ENCODE assay signal across 11 mouse cellular contexts in the genomic region with DNA sequence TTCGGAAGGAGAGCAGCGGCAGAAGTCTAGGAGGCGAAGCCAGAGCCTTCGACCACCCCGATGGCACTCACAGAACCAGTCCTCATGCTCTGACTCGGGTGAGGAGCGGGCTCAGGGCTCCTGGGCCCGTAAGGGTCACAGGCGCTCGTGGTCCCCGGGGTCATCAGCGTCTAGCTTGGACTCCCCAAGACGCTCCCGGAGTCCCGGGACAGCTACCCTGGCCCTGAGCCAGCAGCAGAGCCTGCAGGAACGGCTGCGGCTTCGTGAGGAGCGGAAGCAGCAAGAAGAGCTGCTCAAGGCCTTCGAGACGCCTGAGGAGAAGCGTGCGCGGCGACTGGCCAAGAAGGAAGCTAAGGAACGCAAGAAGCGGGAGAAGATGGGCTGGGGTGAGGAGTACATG. TPM values are rescaled to one million over a fixed set of nuclear protein-coding genes. Genes with fewer than 3 reads are reported as not detected.
DNase-seq lines count a peak whose midpoint lies in the region; ATAC-seq and TF ChIP-seq lines count a peak whose summit lies in the region.
"Had no signal": no experiment of that assay in that cellular context is flagged by ENCODE, and none has a peak within 500 bp of the region (broad histone marks: within the 10 kb centered on the region; RNA-seq: fewer than 3 reads in every experiment).

No protein-coding gene starts in this region.

- H3K4me3 ChIP-seq in erythroblast, embryonic 14.5 days (replicated peaks), result peak overlapping the region; percentile 86
- H3K4me3 ChIP-seq in kidney, embryonic 16.5 days (ENCODE audit: low read length), result peak overlapping the region; percentile 91
- peak overlapping the region; percentile 99 for H3K4me3 ChIP-seq in limb, embryonic 15.5 days
- H3K4me3 ChIP-seq in thymus, adult 2 months (ENCODE audit: control insufficient read depth, insufficient read depth, low read length), result no peak overlapping the region

- no peak for DNase-seq in kidney, adult 18-20 months
- DNase-seq in MN1 (ENCODE audit: low spot score), result peak; percentile 63
- DNase-seq in c-Kit-positive CD71-positive TER-119-positive erythroid progenitor cells, embryonic 14.5 days (ENCODE audit: low spot score), result no peak
- DNase-seq in thymus, adult 2 months, result no peak
- DNase-seq: kidney, postnatal 36 days; right cerebral cortex, postnatal 25 days had no signal

- H3K9me3 ChIP-seq in erythroblast, embryonic 14.5 days (ENCODE audit: control insufficient read depth, low read length), result no peaks in the 10 kb centered on the region
- H3K9me3 ChIP-seq in kidney, embryonic 16.5 days (ENCODE audit: low read length), result no peaks in the 10 kb centered on the region
- no peaks in the 10 kb centered on the region for H3K9me3 ChIP-seq in limb, embryonic 15.5 days

- no peak overlapping the region for H3K9ac ChIP-seq in kidney, embryonic 16.5 days (replicated peaks; ENCODE audit: low read length)
- H3K9ac ChIP-seq in limb, embryonic 15.5 days, result peak overlapping the region; percentile 96; the same call in 1 of the 2 replicates

- 93% methylated on average over 27 of the region's 27 CpGs for WGBS in kidney, embryonic 16.5 days
- WGBS in limb, embryonic 15.5 days, result 93% methylated on average over 27 of the region's 27 CpGs
- 96% methylated on average over 27 of the region's 27 CpGs for WGBS in thymus, adult 2 months

- H3K36me3 ChIP-seq in erythroblast, embryonic 14.5 days (ENCODE audit: control insufficient read depth), result peaks cover 73% of the 10 kb centered on the region
- H3K36me3 ChIP-seq in kidney, embryonic 16.5 days (ENCODE audit: insufficient read depth, low read length), result peaks cover 55% of the 10 kb centered on the region
- H3K36me3 ChIP-seq in limb, embryonic 15.5 days, result peaks cover 66% of the 10 kb centered on the region
- H3K36me3 ChIP-seq in thymus, adult 2 months (ENCODE audit: control insufficient read depth, insufficient read depth, low read length), result peaks cover 51% of the 10 kb centered on the region

- no peak for TF ChIP-seq CTCF in thymus, adult 2 months (IDR thresholded peaks at IDR 0.05; ENCODE audit: borderline replicate concordance, control insufficient read depth, extremely low read depth, insufficient read depth, low read length, poor library complexity)

- H3K27me3 ChIP-seq in erythroblast, embryonic 14.5 days (ENCODE audit: control insufficient read depth), result no peaks in the 10 kb centered on the region
- H3K27me3 ChIP-seq in kidney, embryonic 16.5 days (ENCODE audit: insufficient read depth, low read length), result no peaks in the 10 kb centered on the region
- H3K27me3 ChIP-seq in limb, embryonic 15.5 days, result no peaks in the 10 kb centered on the region
- H3K27me3 ChIP-seq in thymus, adult 2 months (ENCODE audit: control insufficient read depth, insufficient read depth, low read length), result no peaks in the 10 kb centered on the region

- no peak for ATAC-seq in erythroblast, adult 5-6 weeks (replicated peaks; ENCODE audit: low FRiP score, poor library complexity, severe bottlenecking)
- ATAC-seq in kidney, embryonic 16.5 days (ENCODE audit: low FRiP score, low TSS enrichment), result no peak
- ATAC-seq in limb, embryonic 15.5 days (ENCODE audit: insufficient number of reproducible peaks, low FRiP score, low TSS enrichment, low read depth), result no peak
- ATAC-seq: CD4-positive, CD25-positive, alpha-beta regulatory T cell, adult 4 months had no signal

- no peak overlapping the region for H3K27ac ChIP-seq in kidney, embryonic 16.5 days (ENCODE audit: low read length)
- no peak overlapping the region for H3K27ac ChIP-seq in limb, embryonic 15.5 days
- no peak overlapping the region for H3K27ac ChIP-seq in thymus, adult 2 months (ENCODE audit: control insufficient read depth, insufficient read depth, low read length)

- no peak for TF ChIP-seq POLR2A in thymus, adult 2 months (IDR thresholded peaks at IDR 0.05; ENCODE audit: control insufficient read depth, extremely low read depth, insufficient read depth, low read length, poor library complexity)

- peak overlapping the region; percentile 74; the same call in 1 of the 2 replicates for H3K4me2 ChIP-seq in kidney, embryonic 16.5 days (replicated peaks; ENCODE audit: low read depth, low read length)
- H3K4me2 ChIP-seq in limb, embryonic 15.5 days, result peak overlapping the region; percentile 74; the same call in 1 of the 2 replicates

- peaks cover 63% of the 10 kb centered on the region for H3K4me1 ChIP-seq in erythroblast, embryonic 14.5 days (ENCODE audit: control insufficient read depth)
- H3K4me1 ChIP-seq in kidney, embryonic 16.5 days (ENCODE audit: insufficient read depth, low read length), result peaks cover 25% of the 10 kb centered on the region
- H3K4me1 ChIP-seq in limb, embryonic 15.5 days, result peaks cover 40% of the 10 kb centered on the region
- H3K4me1 ChIP-seq in thymus, adult 2 months (replicated peaks; ENCODE audit: control insufficient read depth, insufficient read depth, low read length), result peaks cover 31% of the 10 kb centered on the region

RNA-seq across cellular contexts. Expression of gene Cactin, which starts 1.5 kb away (rescaled TPM):
- polyA plus RNA-seq in erythroblast, embryonic 14.5 days (2012), result 13.2 and 13.3 TPM in 2 replicates
- total RNA-seq in erythroblast, adult 5-6 weeks (2015; ENCODE audit: low replicate concordance), result 5.6 and 6.1 TPM in 2 replicates
- 18.0 and 27.7 TPM in 2 replicates for total RNA-seq in erythroblast, adult 5-6 weeks (2017; ENCODE audit: low replicate concordance)
- polyA plus RNA-seq in kidney, embryonic 16.5 days (2015; fragmentation: Nextera tagmentation; extraction: Ambion mirVana), result 42.3 and 43.2 TPM in 2 replicates
- 37.3 and 39.3 TPM in 2 replicates for polyA plus RNA-seq in limb, embryonic 15.5 days (2015; fragmentation: Nextera tagmentation; extraction: Ambion mirVana)
- 89.3 and 89.6 TPM in 2 replicates for polyA plus RNA-seq in thymus, adult 2 months (2012; rRNA removed)

RNA-seq across cellular contexts. Expression of gene Tbxa2r, which starts 6.1 kb away (rescaled TPM):
- 0.04 TPM in 1 of 2 replicates, not detected in the other for polyA plus RNA-seq in erythroblast, embryonic 14.5 days (2012)
- not detected in 2 replicates for total RNA-seq in erythroblast, adult 5-6 weeks (2015; ENCODE audit: low replicate concordance)
- total RNA-seq in erythroblast, adult 5-6 weeks (2017; ENCODE audit: low replicate concordance), result not detected in 2 replicates
- 19.7 and 20.2 TPM in 2 replicates for polyA plus RNA-seq in kidney, embryonic 16.5 days (2015; fragmentation: Nextera tagmentation; extraction: Ambion mirVana)
- polyA plus RNA-seq in limb, embryonic 15.5 days (2015; fragmentation: Nextera tagmentation; extraction: Ambion mirVana), result 11.9 and 12.8 TPM in 2 replicates
- 310 and 312 TPM in 2 replicates for polyA plus RNA-seq in thymus, adult 2 months (2012; rRNA removed)

RNA-seq across cellular contexts. Expression of gene Gipc3, which starts 20.6 kb away (rescaled TPM):
- 0.01 TPM in 1 of 2 replicates, not detected in the other for polyA plus RNA-seq in erythroblast, embryonic 14.5 days (2012)
- total RNA-seq in erythroblast, adult 5-6 weeks (2015; ENCODE audit: low replicate concordance), result not detected in 2 replicates
- total RNA-seq in erythroblast, adult 5-6 weeks (2017; ENCODE audit: low replicate concordance), result not detected in 2 replicates
- polyA plus RNA-seq in kidney, embryonic 16.5 days (2015; fragmentation: Nextera tagmentation; extraction: Ambion mirVana), result 0.09 TPM in 2 replicates
- 0.04 and 0.07 TPM in 2 replicates for polyA plus RNA-seq in limb, embryonic 15.5 days (2015; fragmentation: Nextera tagmentation; extraction: Ambion mirVana)
- 0.70 and 0.82 TPM in 2 replicates for polyA plus RNA-seq in thymus, adult 2 months (2012; rRNA removed)

RNA-seq across cellular contexts. Expression of gene Hmg20b, which starts 27.8 kb away (rescaled TPM):
- 52.7 and 55.8 TPM in 2 replicates for polyA plus RNA-seq in erythroblast, embryonic 14.5 days (2012)
- total RNA-seq in erythroblast, adult 5-6 weeks (2015; ENCODE audit: low replicate concordance), result 9.2 and 14.6 TPM in 2 replicates
- 14.1 and 30.2 TPM in 2 replicates for total RNA-seq in erythroblast, adult 5-6 weeks (2017; ENCODE audit: low replicate concordance)
- polyA plus RNA-seq in kidney, embryonic 16.5 days (2015; fragmentation: Nextera tagmentation; extraction: Ambion mirVana), result 90.6 and 94.5 TPM in 2 replicates
- polyA plus RNA-seq in limb, embryonic 15.5 days (2015; fragmentation: Nextera tagmentation; extraction: Ambion mirVana), result 86.0 and 89.9 TPM in 2 replicates
- polyA plus RNA-seq in thymus, adult 2 months (2012; rRNA removed), result 199 and 209 TPM in 2 replicates

RNA-seq across cellular contexts. Expression of gene Pip5k1c, which starts 29.7 kb away (rescaled TPM):
- polyA plus RNA-seq in erythroblast, embryonic 14.5 days (2012), result 4.0 and 4.5 TPM in 2 replicates
- 9.6 and 11.3 TPM in 2 replicates for total RNA-seq in erythroblast, adult 5-6 weeks (2015; ENCODE audit: low replicate concordance)
- total RNA-seq in erythroblast, adult 5-6 weeks (2017; ENCODE audit: low replicate concordance), result 10.8 and 11.3 TPM in 2 replicates
- polyA plus RNA-seq in kidney, embryonic 16.5 days (2015; fragmentation: Nextera tagmentation; extraction: Ambion mirVana), result 62.9 and 63.9 TPM in 2 replicates
- 44.8 and 48.1 TPM in 2 replicates for polyA plus RNA-seq in limb, embryonic 15.5 days (2015; fragmentation: Nextera tagmentation; extraction: Ambion mirVana)
- 212 and 239 TPM in 2 replicates for polyA plus RNA-seq in thymus, adult 2 months (2012; rRNA removed)

Comparison
In these comparisons a context has a peak if more than half of its experiments do, and no peak if none do; other contexts are left out.
1. RNA of gene Tbxa2r, which starts 6.1 kb away (polyA plus RNA-seq): 310 to 312 TPM in thymus, adult 2 months; 19.7 to 20.2 TPM in kidney, embryonic 16.5 days, 11.9 to 12.8 TPM in limb, embryonic 15.5 days and 0.04 TPM in erythroblast, embryonic 14.5 days; every median in the first group is over 10 times any median in the second.